Mouse (Mus musculus) NIH3T3 (cell line): ENCODE measurements around the gene Bcl9l.

Experiments used
- DNase-seq: peaks from one replicate; pipeline ENCODE4 v3.0.0-alpha.2; 2012; ENCODE audit warnings: low read depth

Bcl9l gene

GRCm38 (mm10) chr9:44483510-44484044 lies 952 bp downstream of the Bcl9l start:
- DNase-seq, result peak; percentile 86

GRCm38 (mm10) chr9:44484311-44485104 lies 1.9 kb downstream of the Bcl9l start:
- peak; percentile 27 for DNase-seq

- DNase-seq, result no peak
Measured at GRCm38 (mm10) chr9:44485105-44485515, 2.5 kb downstream of the Bcl9l start.

- no peak for DNase-seq
Measured at GRCm38 (mm10) chr9:44485516-44486161, 3.0 kb downstream of the Bcl9l start.

- peak; percentile 58 for DNase-seq
Measured at GRCm38 (mm10) chr9:44486335-44486734, 3.7 kb downstream of the Bcl9l start.

GRCm38 (mm10) chr9:44486741-44487421 lies 4.3 kb downstream of the Bcl9l start:
- DNase-seq, result peak; percentile 76

GRCm38 (mm10) chr9:44487441-44487840 lies 4.8 kb downstream of the Bcl9l start:
- peak; percentile 80 for DNase-seq

GRCm38 (mm10) chr9:44488416-44488815 lies 5.8 kb downstream of the Bcl9l start:
- peak; percentile 68 for DNase-seq

- DNase-seq, result peak; percentile 91
Measured at GRCm38 (mm10) chr9:44488855-44489381, 6.3 kb downstream of the Bcl9l start.

- DNase-seq, result peak; percentile 82
Measured at GRCm38 (mm10) chr9:44489651-44490085, 7.0 kb downstream of the Bcl9l start.

- peak; percentile 61 for DNase-seq
Measured at GRCm38 (mm10) chr9:44490086-44490967, 7.7 kb downstream of the Bcl9l start.

- no peak for DNase-seq
Measured at GRCm38 (mm10) chr9:44491351-44491750, 8.7 kb downstream of the Bcl9l start.

- DNase-seq, result no peak
Measured at GRCm38 (mm10) chr9:44492631-44493461, 10.2 kb downstream of the Bcl9l start.

GRCm38 (mm10) chr9:44494261-44494862 lies 11.7 kb downstream of the Bcl9l start:
- DNase-seq, result no peak

- DNase-seq, result no peak
Measured at GRCm38 (mm10) chr9:44494863-44495809, 12.5 kb downstream of the Bcl9l start.

- no peak for DNase-seq
Measured at GRCm38 (mm10) chr9:44495810-44496344, 13.3 kb downstream of the Bcl9l start.

- peak; percentile 43 for DNase-seq
Measured at GRCm38 (mm10) chr9:44496803-44497461, 14.3 kb downstream of the Bcl9l start.
